Mouse (Mus musculus) embryonic facial prominence, embryonic 12.5 days (tissue): ENCODE results near the gene Rpl41. TPM values are rescaled to one million over a fixed set of nuclear protein-coding genes. Genes with fewer than 3 reads are reported as not detected.

Experiments used
- ATAC-seq: fragments of 200-750 bp; cut with Nextera tagmentation; 2 replicates; pipeline ENCODE4 v1.8.0; 2017; ENCODE audit not compliant: insufficient number of reproducible peaks, insufficient read depth, low FRiP score, low TSS enrichment
- H3K27ac ChIP-seq: fragments of 300-500 bp; sonication (generic); 2 replicates; pipeline ENCODE4 v1.5.1; 2016; ENCODE audit warnings: mild to moderate bottlenecking
- H3K27me3 ChIP-seq: fragments of 300-500 bp; sonication (generic); 2 replicates; pipeline ENCODE4 v1.6.1; 2016; ENCODE audit warnings: mild to moderate bottlenecking, moderate library complexity
- H3K36me3 ChIP-seq: fragments of 300-500 bp; sonication (generic); 2 replicates; pipeline ENCODE4 v1.6.1; 2016; ENCODE audit warnings: mild to moderate bottlenecking
- H3K4me1 ChIP-seq: fragments of 300-500 bp; sonication (generic); 2 replicates; pipeline ENCODE4 v1.6.1; 2016
- H3K4me2 ChIP-seq: fragments of 300-500 bp; sonication (generic); replicated peaks from 2 replicates; pipeline ENCODE4 v1.6.1; 2016; ENCODE audit warnings: mild to moderate bottlenecking, moderate library complexity
- H3K4me3 ChIP-seq: fragments of 300-500 bp; sonication (generic); 2 replicates; pipeline ENCODE4 v1.5.1; 2016; ENCODE audit warnings: mild to moderate bottlenecking
- H3K9ac ChIP-seq: fragments of 300-500 bp; sonication (generic); 2 replicates; pipeline ENCODE4 v1.6.1; 2016; ENCODE audit warnings: mild to moderate bottlenecking, moderate library complexity
- H3K9me3 ChIP-seq: fragments of 300-500 bp; sonication (generic); 2 replicates; pipeline ENCODE4 v1.6.1; 2016; ENCODE audit warnings: mild to moderate bottlenecking, moderate library complexity
- whole genome bisulfite sequencing: fragments of 180-500 bp; shearing (Covaris S2); methylation state at CpG from one replicate; pipeline ENCODE4 v1.1.7; 2016; 5-methylcytosine and 5-hydroxymethylcytosine counted together
- microRNA-seq: library from miRNA; unstranded; fragments of <30 nt; microRNA quantifications from one replicate; pipeline ENCODE4, GENCODE M21; 2017
- polyA plus RNA-seq: library from polyadenylated mRNA; unstranded; fragments of >200 nt; fragmentation: Nextera tagmentation; extraction: Ambion mirVana; gene quantifications from 2 replicates; pipeline ENCODE4 v1.2.1, GENCODE M21; 2016

Gene Rpl41
- polyA plus RNA-seq, 1 experiment from 2014 or later: 3,271 TPM

DNA sequence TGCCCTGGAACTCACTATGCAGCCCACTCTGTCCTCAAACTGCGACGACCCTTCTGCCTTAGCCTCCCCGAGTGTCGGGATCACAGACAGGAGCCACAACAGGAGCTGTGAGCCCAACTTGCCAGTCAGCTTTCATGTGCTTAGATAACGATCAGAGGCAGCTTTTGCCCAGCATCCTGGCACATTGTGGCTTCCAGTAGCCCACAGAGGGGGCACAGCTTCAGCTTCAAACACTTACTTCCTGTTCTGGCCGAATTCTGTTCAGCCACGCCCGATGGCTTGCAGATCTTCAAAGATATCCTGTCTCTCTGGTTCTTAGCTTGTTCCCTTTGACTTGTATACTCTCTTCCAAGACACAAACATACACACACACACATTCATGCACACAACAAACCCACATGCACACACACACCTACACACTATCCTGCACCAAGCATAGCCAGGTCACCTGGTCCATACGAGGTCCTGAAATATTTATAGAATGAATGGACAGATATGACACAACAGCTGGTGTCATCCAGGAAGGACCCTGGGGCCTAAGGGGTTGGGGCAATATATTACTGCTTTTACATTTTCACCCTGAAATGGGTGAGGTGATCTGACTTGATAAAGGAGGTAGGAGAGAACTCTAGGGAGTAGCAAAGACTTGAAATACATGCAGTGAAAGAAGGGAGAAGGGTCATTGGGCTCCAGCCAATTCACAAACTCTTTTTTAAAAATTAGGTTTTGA is 44.3 kb downstream of the Rpl41 start:
- Histone ChIP-seq H3K9me3 (no peaks in the 10 kb centered on the region), H3K4me3 (no peak overlapping the region), H3K4me2 (no peak overlapping the region), H3K9ac (no peak overlapping the region), H3K4me1 (no peaks in the 10 kb centered on the region), H3K27ac (no peak overlapping the region), H3K36me3 (no peaks in the 10 kb centered on the region), H3K27me3 (no peaks in the 10 kb centered on the region)
- WGBS: 72% methylated on average over 9 of the region's 9 CpGs
- no peak for ATAC-seq

GRCm38 (mm10) chr10:128504012-128504411 is 45.1 kb downstream of the Rpl41 start:
- H3K9me3 ChIP-seq: no peaks in the 10 kb centered on the region
- 84% methylated on average over 3 of the region's 3 CpGs for WGBS
- no peak for ATAC-seq
- 0 out of 2 replicates have a peak, but pooled peaks cover 6% of the 10 kb centered on the region for H3K4me1 ChIP-seq
- no peaks in the 10 kb centered on the region for H3K27me3 ChIP-seq
- no peak overlapping the region for H3K4me2 ChIP-seq
- H3K4me3 ChIP-seq: no peak overlapping the region
- H3K36me3 ChIP-seq: no peaks in the 10 kb centered on the region
- H3K27ac ChIP-seq: no peak overlapping the region
- no peak overlapping the region for H3K9ac ChIP-seq

DNA sequence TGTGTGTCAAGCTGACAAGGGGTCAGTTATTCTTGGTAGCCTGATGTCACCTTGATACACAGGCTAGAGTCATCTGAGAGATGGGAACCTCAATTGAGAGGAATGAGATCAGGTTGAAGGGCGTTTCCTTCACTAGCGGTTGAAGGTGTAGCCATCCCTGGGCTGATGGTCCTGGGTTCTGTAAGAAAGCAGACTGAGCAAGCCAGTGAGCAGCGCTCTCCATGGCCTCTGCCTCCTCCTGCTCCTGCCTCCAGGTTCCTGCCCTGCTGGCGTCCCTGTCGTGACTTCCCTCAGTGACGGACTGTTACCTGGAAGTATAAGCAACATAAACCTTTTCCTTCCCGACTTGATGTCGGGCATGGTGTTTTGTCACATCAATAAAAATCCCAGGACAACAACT is 45.6 kb downstream of the Rpl41 start:
- Histone ChIP-seq H3K9me3 (no peaks in the 10 kb centered on the region), H3K4me3 (no peak overlapping the region), H3K36me3 (no peaks in the 10 kb centered on the region), H3K9ac (no peak overlapping the region), H3K4me2 (no peak overlapping the region), H3K27ac (no peak overlapping the region), H3K4me1 (0 out of 2 replicates have a peak, but pooled peaks cover 6% of the 10 kb centered on the region), H3K27me3 (no peaks in the 10 kb centered on the region)
- WGBS: 77% methylated on average over 8 of the region's 8 CpGs
- ATAC-seq: no peak

DNA sequence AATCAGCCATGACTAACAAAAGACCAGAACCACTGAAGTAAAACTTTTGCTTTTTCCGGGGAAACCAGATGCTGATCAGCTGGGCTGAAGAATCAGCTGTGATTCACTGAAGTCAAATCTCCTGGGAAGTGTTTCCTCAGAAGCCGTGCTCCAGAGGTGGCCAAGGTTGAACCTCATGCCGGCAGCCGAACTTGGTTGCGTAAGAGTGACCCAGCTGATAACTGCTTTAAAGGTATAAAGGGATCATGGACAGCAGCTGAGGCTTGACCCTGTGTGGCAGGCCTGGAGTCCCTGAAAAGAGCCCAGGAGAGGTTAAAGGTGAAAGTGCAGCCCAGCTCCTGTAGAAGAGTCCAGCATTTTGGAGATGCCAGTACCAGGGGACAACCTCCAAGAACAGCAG is 46.8 kb downstream of the Rpl41 start:
- Histone ChIP-seq H3K9ac (no peak overlapping the region), H3K4me3 (no peak overlapping the region), H3K9me3 (no peaks in the 10 kb centered on the region), H3K27ac (no peak overlapping the region), H3K4me1 (0 out of 2 replicates have a peak, but pooled peaks cover 6% of the 10 kb centered on the region), H3K4me2 (no peak overlapping the region), H3K36me3 (no peaks in the 10 kb centered on the region), H3K27me3 (no peaks in the 10 kb centered on the region)
- 70% methylated on average over 5 of the region's 5 CpGs for WGBS
- no peak for ATAC-seq

DNA sequence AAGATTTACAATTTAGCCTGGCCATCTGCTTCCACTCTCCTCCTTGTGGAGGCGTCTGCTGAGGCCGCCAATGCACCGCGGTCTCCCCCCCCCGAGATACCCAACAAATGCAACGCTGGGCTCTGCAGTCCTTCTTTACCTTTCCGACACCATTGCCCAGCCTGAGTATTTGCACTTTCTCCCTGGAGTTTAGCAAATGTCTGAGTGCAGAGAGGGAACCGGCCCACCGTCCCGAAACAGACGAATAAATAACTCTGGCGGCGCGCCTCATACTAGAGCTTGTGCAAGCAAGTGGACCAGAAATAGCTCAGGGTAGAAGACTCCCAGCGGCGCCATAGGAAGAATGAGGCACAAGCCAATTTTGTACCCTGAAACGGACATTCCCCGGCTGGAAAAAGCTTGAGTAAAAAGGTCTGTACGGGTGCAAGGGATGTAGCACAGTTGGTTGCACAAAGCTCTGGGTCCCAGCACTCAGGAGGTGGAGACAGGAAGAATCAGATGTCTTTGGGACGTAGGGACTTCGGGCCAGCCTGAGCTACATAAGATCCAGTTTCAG is 49.9 kb downstream of the Rpl41 start:
- Histone ChIP-seq H3K27ac (peak overlapping the region; percentile 85), H3K36me3 (no peaks in the 10 kb centered on the region), H3K4me1 (peaks cover 13% of the 10 kb centered on the region), H3K9ac (peak overlapping the region; percentile 58), H3K9me3 (no peaks in the 10 kb centered on the region), H3K27me3 (no peaks in the 10 kb centered on the region), H3K4me2 (peak overlapping the region; percentile 61), H3K4me3 (peak overlapping the region; percentile 55)
- ATAC-seq: peak; percentile 17; the same call in 1 of the 2 replicates
- WGBS: 1% methylated on average over 21 of the region's 21 CpGs

DNA sequence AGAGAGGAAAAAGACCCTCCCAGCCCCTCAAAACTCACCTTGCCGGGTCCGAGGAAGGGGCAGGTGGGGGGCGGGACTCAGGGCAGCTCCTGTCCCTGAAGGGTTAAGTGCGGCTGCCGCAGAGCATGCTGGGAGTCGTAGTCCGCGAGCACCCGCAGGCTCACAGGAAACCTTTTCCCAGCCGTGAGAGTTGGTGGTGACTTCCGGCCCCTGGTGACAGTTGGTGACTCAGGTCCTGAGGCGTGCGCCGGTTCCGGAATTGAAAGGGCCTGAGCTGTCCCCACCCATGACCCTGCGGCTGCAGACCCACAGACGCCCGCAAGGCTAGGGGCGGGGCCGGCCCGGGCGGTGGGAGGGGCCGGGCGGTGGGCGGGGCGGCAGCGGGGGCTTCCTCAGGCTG is 50.5 kb downstream of the Rpl41 start, which contains the start of gene Myl6b:
Myl6b (minus strand) TSS at position 96 of the 400 bp plus-strand sequence.
- peaks cover 13% of the 10 kb centered on the region for H3K4me1 ChIP-seq
- peak within 1 kb of the TSS; percentile 61 for H3K4me2 ChIP-seq
- peak within 1 kb of the TSS; percentile 58 for H3K9ac ChIP-seq
- H3K27ac ChIP-seq: peak within 1 kb of the TSS; percentile 85
- H3K9me3 ChIP-seq: no peaks in the 10 kb centered on the region
- no peaks in the 10 kb centered on the region for H3K36me3 ChIP-seq
- H3K27me3 ChIP-seq: no peaks in the 10 kb centered on the region
- WGBS: under 1% methylated on average over 27 of the region's 27 CpGs
- peak within 1 kb of the TSS; percentile 55 for H3K4me3 ChIP-seq
- peak; percentile 78 for ATAC-seq

Small RNAs within 50 kb of the gene (microRNA-seq; reads per million reads assigned to microRNA genes)
- gene Gm47275: not detected
- gene Mir6916: not detected
- gene Mir6917: 0.73 reads per million

Other genes with a start within 250 kb of the Rpl41 start
- gene Pan2, start 246.0 kb downstream of the Rpl41 start, polyA plus RNA-seq: 36.2 and 38.3 TPM in 2 replicates
- 306 and 319 TPM in 2 replicates for gene Cnpy2, start 226.8 kb downstream of the Rpl41 start, polyA plus RNA-seq
- 191 TPM in 2 replicates for gene Cs, start 211.6 kb downstream of the Rpl41 start, polyA plus RNA-seq
- gene Coq10a, start 180.3 kb downstream of the Rpl41 start, polyA plus RNA-seq: 15.0 and 17.9 TPM in 2 replicates
- gene Ankrd52, start 172.2 kb downstream of the Rpl41 start, polyA plus RNA-seq: 14.8 and 15.4 TPM in 2 replicates
- 0.33 TPM in 1 of 2 replicates, not detected in the other for gene Slc39a5, start 148.1 kb downstream of the Rpl41 start, polyA plus RNA-seq
- 67.6 and 70.1 TPM in 2 replicates for gene Nabp2, start 137.8 kb downstream of the Rpl41 start, polyA plus RNA-seq
- gene Rnf41, start 137.6 kb downstream of the Rpl41 start, polyA plus RNA-seq: 44.5 and 50.5 TPM in 2 replicates
- gene Smarcc2, start 90.1 kb downstream of the Rpl41 start, polyA plus RNA-seq: 121 and 125 TPM in 2 replicates
- 877 and 907 TPM in 2 replicates for gene Myl6, start 55.2 kb downstream of the Rpl41 start, polyA plus RNA-seq
- gene Myl6b, start 50.6 kb downstream of the Rpl41 start, polyA plus RNA-seq: 3.2 and 3.9 TPM in 2 replicates
- 29.2 and 30.7 TPM in 2 replicates for gene Esyt1, start 23.4 kb downstream of the Rpl41 start, polyA plus RNA-seq
- gene Zc3h10, start 1.5 kb downstream of the Rpl41 start, polyA plus RNA-seq: 18.8 and 19.4 TPM in 2 replicates
- gene Pa2g4, start 16.7 kb upstream of the Rpl41 start, polyA plus RNA-seq: 189 and 192 TPM in 2 replicates
- 20.9 TPM in 2 replicates for gene Erbb3, start 40.3 kb upstream of the Rpl41 start, polyA plus RNA-seq
- gene Rps26, start 77.4 kb upstream of the Rpl41 start, polyA plus RNA-seq: 668 and 696 TPM in 2 replicates
- 5.5 and 6.6 TPM in 2 replicates for gene Ikzf4, start 96.7 kb upstream of the Rpl41 start, polyA plus RNA-seq
- gene Suox, start 124.8 kb upstream of the Rpl41 start, polyA plus RNA-seq: 18.5 and 19.5 TPM in 2 replicates
- gene Rab5b, start 147.0 kb upstream of the Rpl41 start, polyA plus RNA-seq: 80.0 and 85.6 TPM in 2 replicates
- 26.3 and 48.0 TPM in 2 replicates for gene Pmel, start 154.9 kb upstream of the Rpl41 start, polyA plus RNA-seq
- 134 and 143 TPM in 2 replicates for gene Cdk2, start 155.7 kb upstream of the Rpl41 start, polyA plus RNA-seq
- 9.3 and 10.4 TPM in 2 replicates for gene Dgka, start 195.6 kb upstream of the Rpl41 start, polyA plus RNA-seq
- 48.9 and 53.1 TPM in 2 replicates for gene Pym1, start 198.6 kb upstream of the Rpl41 start, polyA plus RNA-seq
- 0.42 and 0.93 TPM in 2 replicates for gene Mmp19, start 241.6 kb upstream of the Rpl41 start, polyA plus RNA-seq